Mouse (Mus musculus): Measurements from ENCODE around the gene Isx. TPM values are rescaled to one million over a fixed set of nuclear protein-coding genes. Genes with fewer than 3 reads are reported as not detected.

Gene Isx
- polyA plus RNA-seq, 1 experiment from 2014 or later, result not detected

GRCm38 (mm10) chr8:74935308-74935707 is 62.3 kb downstream of the Isx start:
- no peaks in the 10 kb centered on the region for H3K36me3 ChIP-seq (replicated peaks; ENCODE audit: control insufficient read depth, insufficient read depth, low read depth, low read length)
- H3K4me3 ChIP-seq (ENCODE audit: low read depth, low read length), result no peak overlapping the region
- H3K4me1 ChIP-seq (ENCODE audit: control insufficient read depth, insufficient read depth, low read length), result no peaks in the 10 kb centered on the region

GRCm38 (mm10) chr8:74936656-74937055 is 63.7 kb downstream of the Isx start:
- DNase-seq (ENCODE audit: low spot score), result no peak
- H3K9ac ChIP-seq (replicated peaks; ENCODE audit: low read length), result no peak overlapping the region
- H3K27ac ChIP-seq (replicated peaks; ENCODE audit: low read depth, low read length), result no peak overlapping the region
- H3K4me1 ChIP-seq (ENCODE audit: control insufficient read depth, insufficient read depth, low read length), result no peaks in the 10 kb centered on the region
- no peaks in the 10 kb centered on the region for H3K9me3 ChIP-seq (replicated peaks; ENCODE audit: control insufficient read depth, low read length)
- no peak overlapping the region for H3K4me2 ChIP-seq (ENCODE audit: low read depth, low read length)
- WGBS, result 89% methylated on average over 2 of the region's 2 CpGs
- no peak overlapping the region for H3K4me3 ChIP-seq (ENCODE audit: low read depth, low read length)
- ATAC-seq (replicated peaks; ENCODE audit: insufficient number of reproducible peaks, low FRiP score, low TSS enrichment, low read depth), result no peak
- no peaks in the 10 kb centered on the region for H3K27me3 ChIP-seq (ENCODE audit: control insufficient read depth, insufficient read depth, low read length)
- H3K36me3 ChIP-seq (replicated peaks; ENCODE audit: control insufficient read depth, insufficient read depth, low read depth, low read length), result no peaks in the 10 kb centered on the region

More at GRCm38 (mm10) chr8:74935308-74935707, 62.3 kb downstream of the Isx start:
- no peaks in the 10 kb centered on the region for H3K9me3 ChIP-seq (replicated peaks; ENCODE audit: control insufficient read depth, low read length)
- WGBS, result 19% methylated on average over 6 of the region's 6 CpGs
- no peak overlapping the region for H3K4me2 ChIP-seq (ENCODE audit: low read depth, low read length)
- ATAC-seq (replicated peaks; ENCODE audit: insufficient number of reproducible peaks, low FRiP score, low TSS enrichment, low read depth) (peak; percentile 72; the same call in 1 of the 2 replicates), DNase-seq (ENCODE audit: low spot score) (peak; percentile 85)
- no peaks in the 10 kb centered on the region for H3K27me3 ChIP-seq (ENCODE audit: control insufficient read depth, insufficient read depth, low read length)
- H3K9ac ChIP-seq (replicated peaks; ENCODE audit: low read length), result no peak overlapping the region
- no peak overlapping the region for H3K27ac ChIP-seq (replicated peaks; ENCODE audit: low read depth, low read length)

- no peaks in the 10 kb centered on the region for H3K4me1 ChIP-seq (ENCODE audit: control insufficient read depth, insufficient read depth, low read length)
- 93% methylated on average over 3 of the region's 3 CpGs for WGBS
- no peak overlapping the region for H3K4me3 ChIP-seq (ENCODE audit: low read depth, low read length)
Measured at GRCm38 (mm10) chr8:74942056-74942455, 69.1 kb downstream of the Isx start.

More at GRCm38 (mm10) chr8:74942056-74942455, 69.1 kb downstream of the Isx start:
- no peak overlapping the region for H3K9ac ChIP-seq (replicated peaks; ENCODE audit: low read length)
- H3K36me3 ChIP-seq (replicated peaks; ENCODE audit: control insufficient read depth, insufficient read depth, low read depth, low read length), result no peaks in the 10 kb centered on the region
- DNase-seq (ENCODE audit: low spot score) (no peak), ATAC-seq (replicated peaks; ENCODE audit: insufficient number of reproducible peaks, low FRiP score, low TSS enrichment, low read depth) (no peak)
- no peak overlapping the region for H3K27ac ChIP-seq (replicated peaks; ENCODE audit: low read depth, low read length)
- no peaks in the 10 kb centered on the region for H3K27me3 ChIP-seq (ENCODE audit: control insufficient read depth, insufficient read depth, low read length)
- no peaks in the 10 kb centered on the region for H3K9me3 ChIP-seq (replicated peaks; ENCODE audit: control insufficient read depth, low read length)
- no peak overlapping the region for H3K4me2 ChIP-seq (ENCODE audit: low read depth, low read length)

Other genes with a start within 250 kb of the Isx start
- 53.6 and 54.5 TPM in 2 replicates for gene Hmgxb4, start 120.2 kb downstream of the Isx start, polyA plus RNA-seq (2014; fragmentation: Nextera tagmentation; extraction: Ambion mirVana)
- 26.3 and 32.4 TPM in 2 replicates for gene Tom1, start 160.5 kb downstream of the Isx start, polyA plus RNA-seq (2014; fragmentation: Nextera tagmentation; extraction: Ambion mirVana)
- gene Hmox1, start 220.4 kb downstream of the Isx start, polyA plus RNA-seq (2014; fragmentation: Nextera tagmentation; extraction: Ambion mirVana), result 16.0 and 18.0 TPM in 2 replicates
- gene Mcm5, start 236.4 kb downstream of the Isx start, polyA plus RNA-seq (2014; fragmentation: Nextera tagmentation; extraction: Ambion mirVana), result 226 and 240 TPM in 2 replicates